Mouse (Mus musculus): Measurements from ENCODE around the gene Batf3. TPM values are rescaled to one million over a fixed set of nuclear protein-coding genes. Genes with fewer than 3 reads are reported as not detected.
"Not testable (repeated sequence)": the region's sequence is repeated elsewhere in the genome, so short reads cannot be mapped to it uniquely, and the experiment has no call there.

Batf3 gene
- total RNA-seq, 2 experiments from 2014 or later = 1.7 to 1.8 TPM

- no peak for DNase-seq
Measured at GRCm38 (mm10) chr1:191132934-191133333, 35.3 kb downstream of the Batf3 start.

- no peak for DNase-seq
Measured at GRCm38 (mm10) chr1:191135406-191135805, 37.8 kb downstream of the Batf3 start.

GRCm38 (mm10) chr1:191138436-191138835, 40.8 kb downstream of the Batf3 start:
- no peak for DNase-seq

- DNase-seq = no peak
Measured at GRCm38 (mm10) chr1:191138874-191139495, 41.3 kb downstream of the Batf3 start.

GRCm38 (mm10) chr1:191140983-191141382, 43.3 kb downstream of the Batf3 start:
- no peak for DNase-seq

GRCm38 (mm10) chr1:191149489-191149888, 51.8 kb downstream of the Batf3 start:
- not testable (repeated sequence) for DNase-seq

- DNase-seq = no peak
Measured at GRCm38 (mm10) chr1:191150924-191151605, 53.4 kb downstream of the Batf3 start.

GRCm38 (mm10) chr1:191153052-191153451, 55.4 kb downstream of the Batf3 start:
- peak; percentile 63 for DNase-seq

- DNase-seq = no peak
Measured at GRCm38 (mm10) chr1:191154314-191154713, 56.7 kb downstream of the Batf3 start.

Other genes starting within 250 kb of the Batf3 start
- gene Rps6kc1, start 186.1 kb upstream of the Batf3 start, total RNA-seq (2021) = 10 to 100 TPM; 23.1 to 23.6 TPM
- 10 to 100 TPM; 31.1 to 38.1 TPM for gene Angel2, start 172.7 kb upstream of the Batf3 start, total RNA-seq (2021)
- gene Vash2, start 118.6 kb upstream of the Batf3 start, total RNA-seq (2021) = 10 to 100 TPM; 31.5 to 31.9 TPM
- 10 to 100 TPM; 12.6 to 13.0 TPM for gene Flvcr1, start 71.7 kb upstream of the Batf3 start, total RNA-seq (2021)
- not detected for gene Spata45, start 61.2 kb upstream of the Batf3 start, total RNA-seq (2021)
- 10 to 100 TPM; 19.4 to 23.5 TPM for gene Tatdn3, start 34.9 kb upstream of the Batf3 start, total RNA-seq (2021)
- gene Nsl1, start 34.8 kb upstream of the Batf3 start, total RNA-seq (2021) = 1 to 10 TPM; 6.7 to 6.8 TPM
- gene Fam71a, start 67.0 kb downstream of the Batf3 start, total RNA-seq (2021) = not detected
- 10 to 100 TPM; 15.9 to 22.2 TPM for gene Atf3, start 120.2 kb downstream of the Batf3 start, total RNA-seq (2021)
- 100 to 1,000 TPM in 1 of 2 experiments, 10 to 100 TPM in 1; 97.3 to 103 TPM for gene Nenf, start 220.3 kb downstream of the Batf3 start, total RNA-seq (2021)
- gene Tmem206, start 228.1 kb downstream of the Batf3 start, total RNA-seq (2021) = 1 to 10 TPM; 5.6 to 6.6 TPM

Data from heart, postnatal 4 days (tissue).